Mouse (Mus musculus): ENCODE results near the gene Col8a1.

The Col8a1 gene

GRCm38 (mm10) chr16:57671637-57672036 is 82.9 kb downstream of the Col8a1 start:
- no peak for DNase-seq (ENCODE audit: low spot score)

DNA sequence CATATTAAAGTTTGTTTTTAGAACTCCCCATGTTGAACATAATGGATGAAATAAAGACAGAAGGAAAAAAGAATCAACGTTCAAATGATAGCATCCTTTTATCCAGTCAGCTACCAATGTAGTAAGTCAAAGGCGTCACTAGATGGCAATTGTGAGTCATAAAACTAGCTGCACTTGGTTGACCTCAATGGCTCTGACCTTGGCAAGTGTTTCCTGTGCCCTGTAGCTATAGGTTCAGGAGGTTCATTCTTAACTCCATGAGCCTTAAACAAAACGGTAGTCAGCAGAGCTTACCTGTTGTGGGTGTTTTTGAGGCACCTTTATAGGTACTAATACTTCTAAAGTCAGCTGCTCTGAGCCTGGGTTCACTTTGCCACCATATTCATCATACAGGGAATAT is 85.2 kb downstream of the Col8a1 start:
- DNase-seq (ENCODE audit: low spot score) = no peak

GRCm38 (mm10) chr16:57662661-57663060 is 91.9 kb downstream of the Col8a1 start:
- no peak for DNase-seq (ENCODE audit: low spot score)

DNA sequence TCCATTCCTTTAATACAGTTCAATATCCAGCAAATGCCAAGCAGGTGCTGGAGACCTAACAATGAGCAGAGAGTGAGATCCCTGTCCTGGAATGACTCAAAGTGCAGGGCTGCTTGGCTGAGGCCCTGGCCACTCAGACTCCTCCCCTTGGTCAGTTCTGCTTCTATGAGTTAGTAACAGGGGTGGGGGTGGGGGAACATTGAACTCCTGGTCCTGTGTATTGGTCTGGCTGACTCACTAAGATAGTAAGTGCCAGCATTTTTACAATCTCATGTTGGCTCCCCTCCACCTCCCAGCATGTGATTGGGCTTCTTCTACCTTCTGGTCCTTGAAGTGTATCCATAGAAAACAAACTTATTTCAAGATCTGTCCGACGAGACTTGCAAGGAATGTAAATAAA is 104.6 kb downstream of the Col8a1 start:
- DNase-seq (ENCODE audit: low spot score) = no peak

DNA sequence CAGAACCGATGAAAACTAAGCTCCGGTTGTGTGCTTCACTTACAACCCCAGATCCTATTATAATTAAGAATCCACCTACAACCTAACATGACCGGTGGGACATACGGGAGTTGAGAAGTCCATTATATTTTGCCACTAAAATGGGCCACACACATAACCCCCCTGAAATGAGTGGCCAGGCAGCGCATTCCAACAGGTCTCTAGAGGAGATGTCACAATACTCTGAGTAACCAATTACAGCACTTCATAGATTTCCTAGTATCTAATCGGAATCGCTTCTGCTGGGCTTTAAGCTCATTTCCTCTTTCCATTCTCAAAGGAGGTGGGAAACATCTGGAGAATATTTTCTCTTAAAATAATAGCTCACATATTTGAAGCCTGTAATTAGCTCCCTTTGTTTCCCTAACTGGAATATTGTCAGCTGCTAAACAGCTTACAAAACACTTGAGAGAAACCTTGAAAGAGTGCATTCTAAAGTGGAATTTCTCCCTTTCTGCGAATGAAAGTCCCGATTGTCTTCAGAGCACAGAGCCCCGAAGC is 113.1 kb downstream of the Col8a1 start:
- DNase-seq (ENCODE audit: low spot score) = no peak

GRCm38 (mm10) chr16:57634766-57635165 is 119.8 kb downstream of the Col8a1 start:
- no peak for DNase-seq (ENCODE audit: low spot score)

- DNase-seq (ENCODE audit: low spot score) = peak; percentile 48
These were observed 120.3 kb downstream of the Col8a1 start for GRCm38 (mm10) chr16:57634191-57634590.

DNA sequence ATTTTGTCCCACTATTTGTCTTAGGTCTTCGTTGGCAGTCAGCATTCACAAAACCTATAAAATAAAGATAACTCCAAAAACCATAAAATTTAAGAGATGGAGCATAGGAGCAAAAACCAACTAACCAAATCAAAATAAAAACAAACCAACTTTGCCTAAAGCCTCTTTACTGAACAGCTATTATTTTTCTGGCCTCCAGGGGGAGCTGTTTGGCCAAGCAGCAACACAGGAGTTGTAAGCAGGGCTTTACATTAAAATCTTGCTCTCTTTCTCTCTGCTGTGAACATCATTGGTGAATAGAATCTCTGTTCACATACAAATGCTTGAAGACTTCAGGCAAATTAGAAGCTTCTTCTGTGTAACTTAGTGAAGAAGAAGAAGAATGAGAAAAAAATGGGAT is 142.8 kb downstream of the Col8a1 start:
- peak; percentile 38 for DNase-seq (ENCODE audit: low spot score)

GRCm38 (mm10) chr16:57606444-57607227 is 147.9 kb downstream of the Col8a1 start, which contains the start of gene Cmss1:
Cmss1 (minus strand) TSS chr16:57606864.
- peak; percentile 85 for DNase-seq (ENCODE audit: low spot score)

DNA sequence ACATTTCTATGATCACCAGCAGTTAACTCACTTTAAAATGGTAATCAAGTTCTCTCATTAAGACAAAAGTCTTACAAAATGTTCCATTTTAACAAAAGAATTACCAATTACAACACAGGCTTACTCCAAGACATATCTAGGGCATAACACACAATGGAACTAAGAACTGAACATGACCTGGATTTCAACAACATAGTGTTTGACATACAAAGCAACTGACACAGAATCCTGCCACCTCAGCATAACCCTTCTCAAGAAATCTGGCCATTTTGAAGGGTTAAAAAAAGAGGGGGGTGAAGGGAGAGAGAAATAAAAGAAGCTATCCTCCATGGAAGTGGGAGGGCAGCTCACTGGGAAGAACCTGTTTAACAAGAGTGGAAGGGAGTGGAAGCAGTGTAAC is 153.5 kb downstream of the Col8a1 start:
- DNase-seq (ENCODE audit: low spot score) = no peak

- no peak for DNase-seq (ENCODE audit: low spot score)
These were observed 157.1 kb downstream of the Col8a1 start for GRCm38 (mm10) chr16:57597295-57597957.

GRCm38 (mm10) chr16:57593422-57594157 is 160.9 kb downstream of the Col8a1 start:
- DNase-seq (ENCODE audit: low spot score) = peak; percentile 36

GRCm38 (mm10) chr16:57585201-57585600 is 169.3 kb downstream of the Col8a1 start:
- no peak for DNase-seq (ENCODE audit: low spot score)

DNA sequence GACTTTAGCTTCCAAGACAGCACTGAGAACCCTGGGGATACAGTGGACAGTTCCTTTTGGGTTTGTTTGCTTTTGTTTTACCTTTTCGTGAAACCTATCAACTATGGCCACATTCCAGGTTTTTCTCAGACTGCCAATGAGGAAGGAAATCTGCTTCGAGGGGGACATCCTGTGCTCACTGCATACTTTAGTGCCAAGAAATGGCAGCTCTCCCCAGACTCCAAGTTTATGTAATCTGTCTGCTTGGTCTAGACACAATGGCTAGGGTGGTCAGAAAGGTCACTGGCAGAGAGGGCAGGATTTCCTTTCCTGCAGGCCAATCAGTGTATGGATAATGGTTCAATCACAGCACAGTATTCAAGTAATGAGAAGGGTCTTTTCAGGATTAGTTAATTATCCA is 172.5 kb downstream of the Col8a1 start:
- DNase-seq (ENCODE audit: low spot score) = no peak

- DNase-seq (ENCODE audit: low spot score) = no peak
These were observed 174.5 kb downstream of the Col8a1 start for GRCm38 (mm10) chr16:57580041-57580440.

DNA sequence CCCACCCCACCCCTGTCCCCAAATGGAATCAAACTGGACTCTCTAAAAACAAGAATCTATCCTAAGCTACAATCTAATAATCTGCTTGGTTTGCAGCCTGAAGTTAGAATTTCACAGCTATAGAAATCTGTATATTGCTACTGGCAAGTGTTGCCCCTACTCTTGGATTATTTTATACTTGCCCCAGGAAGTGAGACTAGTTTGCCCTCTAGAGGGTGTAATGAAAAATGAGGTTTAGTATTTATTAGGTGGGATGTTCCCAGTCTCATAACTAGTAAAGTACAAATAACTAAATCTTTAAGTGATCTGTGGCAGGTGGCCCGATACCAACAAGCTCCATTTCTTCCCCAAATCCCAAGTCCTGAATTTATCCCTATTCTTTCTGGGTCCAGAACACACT is 177.0 kb downstream of the Col8a1 start:
- DNase-seq (ENCODE audit: low spot score) = no peak

GRCm38 (mm10) chr16:57575764-57576388 is 178.7 kb downstream of the Col8a1 start:
- DNase-seq (ENCODE audit: low spot score) = no peak

Measured in T-cell, adult 2 months (primary cell).